Mouse (Mus musculus): ENCODE measurements around the gene Eci3. TPM values are rescaled to one million over a fixed set of nuclear protein-coding genes. Genes with fewer than 3 reads are reported as not detected.

Gene Eci3
- polyA plus RNA-seq, 1 experiment = not detected

- no peak for TF ChIP-seq CTCF (IDR thresholded peaks at IDR 0.05; ENCODE audit: borderline replicate concordance, insufficient read depth, low read length)
- no peak for TF ChIP-seq POLR2A (IDR thresholded peaks at IDR 0.05; ENCODE audit: low read depth, low read length)
- Histone ChIP-seq H3K4me3 (ENCODE audit: insufficient read depth, low read length) (no peak overlapping the region), H3K4me1 (ENCODE audit: control insufficient read depth, insufficient read depth, low read length) (no peaks in the 10 kb centered on the region), H3K27ac (ENCODE audit: insufficient read depth, low read length) (no peak overlapping the region)
Observed at GRCm38 (mm10) chr13:34942370-34942769, 21.2 kb downstream of the Eci3 start.

GRCm38 (mm10) chr13:34934931-34935644 is 28.5 kb downstream of the Eci3 start:
- Histone ChIP-seq H3K4me1 (ENCODE audit: control insufficient read depth, insufficient read depth, low read length) (no peaks in the 10 kb centered on the region), H3K27ac (ENCODE audit: insufficient read depth, low read length) (no peak overlapping the region), H3K4me3 (ENCODE audit: insufficient read depth, low read length) (no peak overlapping the region)
- TF ChIP-seq CTCF (IDR thresholded peaks at IDR 0.05; ENCODE audit: borderline replicate concordance, insufficient read depth, low read length) = no peak
- no peak for TF ChIP-seq POLR2A (IDR thresholded peaks at IDR 0.05; ENCODE audit: low read depth, low read length)

- Histone ChIP-seq H3K4me3 (ENCODE audit: insufficient read depth, low read length) (no peak within 1 kb of the TSS), H3K4me1 (ENCODE audit: control insufficient read depth, insufficient read depth, low read length) (no peaks in the 10 kb centered on the region), H3K27ac (ENCODE audit: insufficient read depth, low read length) (no peak within 1 kb of the TSS)
- TF ChIP-seq POLR2A (IDR thresholded peaks at IDR 0.05; ENCODE audit: low read depth, low read length) (no peak), CTCF (IDR thresholded peaks at IDR 0.05; ENCODE audit: borderline replicate concordance, insufficient read depth, low read length) (no peak)
Observed at GRCm38 (mm10) chr13:34924210-34924609, 39.4 kb downstream of the Eci3 start, which contains the start of the genes Fam217a and 4933417A18Rik. Gene Fam217a, minus strand, starts transcription at chr13:34924310. Gene 4933417A18Rik, plus strand, starts transcription at chr13:34924409.

GRCm38 (mm10) chr13:34916520-34917167 is 47.0 kb downstream of the Eci3 start:
- Histone ChIP-seq H3K27ac (ENCODE audit: insufficient read depth, low read length) (no peak overlapping the region), H3K4me1 (ENCODE audit: control insufficient read depth, insufficient read depth, low read length) (no peaks in the 10 kb centered on the region), H3K4me3 (ENCODE audit: insufficient read depth, low read length) (peak overlapping the region; percentile 0; the same call in 1 of the 2 replicates)
- TF ChIP-seq CTCF (IDR thresholded peaks at IDR 0.05; ENCODE audit: borderline replicate concordance, insufficient read depth, low read length) (no peak), POLR2A (IDR thresholded peaks at IDR 0.05; ENCODE audit: low read depth, low read length) (no peak)

GRCm38 (mm10) chr13:34914614-34915013 is 49.0 kb downstream of the Eci3 start:
- Histone ChIP-seq H3K4me3 (ENCODE audit: insufficient read depth, low read length) (no peak overlapping the region), H3K27ac (ENCODE audit: insufficient read depth, low read length) (no peak overlapping the region), H3K4me1 (ENCODE audit: control insufficient read depth, insufficient read depth, low read length) (no peaks in the 10 kb centered on the region)
- TF ChIP-seq POLR2A (IDR thresholded peaks at IDR 0.05; ENCODE audit: low read depth, low read length) = no peak
- TF ChIP-seq CTCF (IDR thresholded peaks at IDR 0.05; ENCODE audit: borderline replicate concordance, insufficient read depth, low read length) = no peak

Other genes starting within 250 kb of the Eci3 start
- not detected in 2 replicates for gene Fam50b, start 229.0 kb downstream of the Eci3 start, polyA plus RNA-seq (2011; ENCODE audit: insufficient read length, low read depth, missing spikeins)
- gene Prpf4b, start 88.5 kb downstream of the Eci3 start, polyA plus RNA-seq (2011; ENCODE audit: insufficient read length, low read depth, missing spikeins) = 91.7 and 98.5 TPM in 2 replicates
- gene Fam217a, start 39.5 kb downstream of the Eci3 start, polyA plus RNA-seq (2011; ENCODE audit: insufficient read length, low read depth, missing spikeins) = not detected in 2 replicates
- not detected in 2 replicates for gene 4933417A18Rik, start 39.4 kb downstream of the Eci3 start, polyA plus RNA-seq (2011; ENCODE audit: insufficient read length, low read depth, missing spikeins)
- 68.0 and 78.9 TPM in 2 replicates for gene Eci2, start 63.3 kb upstream of the Eci3 start, polyA plus RNA-seq (2011; ENCODE audit: insufficient read length, low read depth, missing spikeins)

Measured in embryonic fibroblast, embryonic 13.5 days (primary cell).